Mouse (Mus musculus): Measurements from ENCODE around the gene Sertad2.

DNA sequence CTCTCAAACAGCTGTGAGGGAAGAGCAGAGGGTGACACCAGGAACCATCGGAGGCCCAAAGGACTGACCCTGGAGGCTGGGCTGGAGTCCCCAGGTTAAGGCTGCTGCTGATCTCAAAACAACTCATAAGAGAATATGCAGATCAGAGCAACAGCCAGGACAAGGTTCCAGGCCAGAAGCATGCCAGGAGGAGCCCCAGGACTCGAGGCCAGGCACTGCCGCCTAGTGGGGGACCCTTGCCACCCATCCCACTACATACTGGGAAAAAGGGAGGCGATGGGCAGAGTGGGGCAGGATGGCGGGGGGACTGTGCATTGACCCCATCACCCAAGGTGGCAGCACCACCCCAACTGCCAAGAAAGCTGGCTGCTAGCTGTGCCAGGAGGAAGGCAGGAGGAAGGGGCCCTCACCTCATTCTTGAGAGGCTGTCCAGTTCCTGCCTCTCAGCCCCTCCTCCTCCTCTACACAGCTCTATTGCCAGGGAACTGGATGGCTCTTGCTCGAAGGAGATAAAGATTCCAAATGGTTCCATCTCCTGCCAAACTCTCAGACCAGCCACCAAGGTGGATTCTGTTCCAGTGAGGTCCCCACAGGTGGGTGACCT is 128.8 kb downstream of the Sertad2 start:
- no peak for TF ChIP-seq POLR2A (IDR thresholded peaks at IDR 0.05; ENCODE audit: low read depth, low read length)
- no peak; the same call in 1 of the 2 replicates for TF ChIP-seq CTCF (conservative IDR thresholded peaks at IDR 0.05; ENCODE audit: insufficient read depth, insufficient read length, low read depth, low read length)

Measured in kidney, adult 2 months (tissue).